Mouse (Mus musculus): Measurements from ENCODE around the gene Gabarapl2. TPM values are rescaled to one million over a fixed set of nuclear protein-coding genes. Genes with fewer than 3 reads are reported as not detected.
"Not testable (repeated sequence)": the region's sequence is repeated elsewhere in the genome, so short reads cannot be mapped to it uniquely, and the experiment has no call there.

Gabarapl2 gene
- polyA plus RNA-seq, 1 experiment, result 9.3 TPM

DNA sequence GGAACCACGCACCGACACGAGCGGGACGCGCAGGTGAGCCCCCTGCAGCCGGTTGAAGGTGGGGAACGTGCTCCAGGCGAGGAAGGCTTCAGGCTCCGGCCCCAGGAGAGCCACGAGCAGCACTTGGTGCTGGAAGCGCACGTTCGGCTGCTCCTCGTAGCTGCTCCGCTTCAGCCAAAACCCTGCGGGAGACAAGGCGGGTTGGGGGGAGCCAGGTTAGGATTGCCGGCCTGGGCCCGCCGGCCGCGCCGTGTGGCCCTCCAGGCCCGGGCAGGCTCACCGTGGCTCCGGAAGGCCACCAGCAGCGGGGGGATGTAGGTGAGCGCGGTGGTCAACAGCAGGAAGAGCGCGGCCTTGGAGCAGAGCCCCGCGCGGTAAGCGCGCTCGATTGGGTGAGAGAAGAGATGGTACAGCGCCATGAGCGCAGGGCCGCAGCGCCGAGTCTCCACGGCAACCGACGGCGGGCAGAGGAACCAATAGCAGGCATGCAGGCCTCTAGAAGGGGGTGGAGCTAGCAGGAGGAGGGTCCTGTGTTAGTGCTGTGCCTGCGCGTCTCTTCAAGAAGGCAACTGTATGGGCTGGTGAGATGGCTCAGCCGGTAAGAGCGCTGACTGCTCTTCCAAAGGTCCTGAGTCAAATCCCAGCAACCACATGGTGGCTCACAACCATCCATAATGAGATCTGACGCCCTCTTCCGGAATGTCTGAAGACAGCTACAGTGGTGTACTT, 7.0 kb upstream of the Gabarapl2 start, which contains the start of gene Tmem231:
TSS of gene Tmem231 (minus strand) at position 534 of the 729 bp plus-strand sequence.
- no peaks in the 10 kb centered on the region for H3K9me3 ChIP-seq
- peak within 1 kb of the TSS; percentile 92 for H3K4me3 ChIP-seq (replicated peaks)
- peaks cover 70% of the 10 kb centered on the region for H3K4me1 ChIP-seq
- no peaks in the 10 kb centered on the region for H3K27me3 ChIP-seq (replicated peaks)
- no peaks in the 10 kb centered on the region for H3K36me3 ChIP-seq (replicated peaks; ENCODE audit: low read length)
- TF ChIP-seq GATA1 (IDR thresholded peaks at IDR 0.05; ENCODE audit: borderline replicate concordance, low read length), result no peak
- TF ChIP-seq FLI1 (IDR thresholded peaks at IDR 0.05; ENCODE audit: low read length), result no peak; the same call in 1 of the 2 replicates

DNA sequence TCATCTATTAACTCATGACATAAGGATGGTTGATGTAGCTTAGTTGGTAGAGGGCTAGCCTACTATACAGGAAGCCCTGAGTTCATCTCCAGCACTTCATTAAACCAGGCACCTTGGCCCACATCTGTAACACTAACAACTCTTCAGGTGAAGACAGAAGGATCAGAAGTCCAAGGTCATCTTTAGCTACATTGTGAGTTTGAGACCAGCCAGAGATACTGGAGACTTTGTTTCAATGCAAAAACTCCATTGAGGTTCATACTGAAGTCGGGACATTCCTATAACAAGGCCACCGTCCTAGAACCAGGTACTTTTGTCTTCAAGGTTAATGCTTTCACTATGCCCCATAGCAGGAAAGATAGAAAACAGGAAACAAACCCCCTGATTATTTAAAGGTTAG, 6.3 kb upstream of the Gabarapl2 start:
- Histone ChIP-seq H3K4me3 (replicated peaks) (no peak overlapping the region), H3K36me3 (replicated peaks; ENCODE audit: low read length) (no peaks in the 10 kb centered on the region), H3K27me3 (replicated peaks) (no peaks in the 10 kb centered on the region), H3K9me3 (no peaks in the 10 kb centered on the region), H3K4me1 (peaks cover 68% of the 10 kb centered on the region)
- TF ChIP-seq FLI1 (IDR thresholded peaks at IDR 0.05; ENCODE audit: low read length) (no peak), GATA1 (IDR thresholded peaks at IDR 0.05; ENCODE audit: borderline replicate concordance, low read length) (no peak)

DNA sequence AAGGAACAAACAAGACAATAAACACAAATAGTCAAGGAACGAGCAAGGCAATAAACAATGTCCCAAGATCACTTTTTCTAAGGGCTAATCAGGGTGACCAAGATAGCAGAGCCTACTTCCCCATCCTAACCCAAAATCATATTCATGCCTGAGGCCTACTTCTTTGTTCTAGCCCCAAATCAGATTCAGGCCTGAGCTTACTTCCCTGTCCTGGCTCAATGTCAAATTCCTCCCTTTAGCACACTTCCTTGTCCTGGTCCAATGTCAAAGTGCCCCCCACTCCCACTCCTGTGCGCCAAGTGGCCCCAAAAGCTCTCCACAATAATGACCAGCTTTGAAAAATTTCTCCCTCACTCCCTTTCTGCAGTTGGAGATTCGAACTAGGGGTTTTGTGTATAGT, 3.3 kb upstream of the Gabarapl2 start:
- H3K36me3 ChIP-seq (replicated peaks; ENCODE audit: low read length), result peaks cover 7% of the 10 kb centered on the region
- H3K4me1 ChIP-seq, result peaks cover 70% of the 10 kb centered on the region
- H3K9me3 ChIP-seq, result no peaks in the 10 kb centered on the region
- H3K27me3 ChIP-seq (replicated peaks), result no peaks in the 10 kb centered on the region
- TF ChIP-seq FLI1 (IDR thresholded peaks at IDR 0.05; ENCODE audit: low read length) (no peak), GATA1 (IDR thresholded peaks at IDR 0.05; ENCODE audit: borderline replicate concordance, low read length) (no peak)
- H3K4me3 ChIP-seq (replicated peaks), result no peak overlapping the region

DNA sequence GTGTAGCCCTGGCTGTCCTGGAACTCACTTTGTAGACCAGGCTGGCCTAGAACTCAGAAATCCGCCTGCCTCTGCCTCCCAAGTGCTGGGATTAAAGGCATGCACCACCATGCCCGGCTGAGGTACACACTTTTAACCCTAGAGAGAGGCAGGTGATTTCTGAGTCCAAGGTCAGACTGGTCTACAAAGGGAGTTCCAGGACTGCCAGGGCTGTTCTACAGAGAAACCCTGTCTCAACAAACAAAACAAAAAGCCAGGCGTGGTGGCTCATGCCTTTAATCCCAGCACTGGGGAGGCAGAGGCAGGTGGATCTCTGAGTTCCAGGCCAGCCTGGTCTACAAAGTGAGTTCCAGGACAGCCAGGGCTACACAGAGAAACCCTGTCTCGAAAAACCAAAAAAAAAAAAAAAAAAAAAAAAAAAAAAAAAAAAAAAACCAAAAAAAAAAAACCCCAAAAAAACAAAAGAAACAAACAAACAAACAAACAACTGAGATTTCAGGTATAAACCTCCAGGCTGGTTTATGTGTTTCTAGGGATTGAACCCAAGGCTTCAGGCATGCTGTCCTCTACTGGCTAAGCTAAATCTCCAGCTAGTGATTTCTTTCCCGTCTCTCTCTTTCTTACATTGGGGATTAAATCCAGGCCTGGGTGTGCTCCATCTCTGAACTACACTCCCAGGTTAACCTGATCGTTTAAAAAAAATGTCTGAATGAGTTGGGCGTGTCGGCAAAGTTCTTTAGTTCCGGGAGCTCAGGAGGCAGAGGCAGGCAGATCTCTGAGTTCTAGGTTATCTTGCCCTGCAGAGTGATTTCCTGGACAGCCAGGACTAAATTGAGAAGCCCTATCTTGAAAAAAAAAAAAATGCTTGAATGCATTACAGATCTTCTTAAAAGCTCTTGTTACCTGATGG, 2.2 kb upstream of the Gabarapl2 start:
- Histone ChIP-seq H3K36me3 (replicated peaks; ENCODE audit: low read length) (peaks cover 14% of the 10 kb centered on the region), H3K4me1 (peaks cover 61% of the 10 kb centered on the region)
- not testable (repeated sequence) for H3K27me3 ChIP-seq (replicated peaks); H3K4me3 ChIP-seq (replicated peaks); H3K9me3 ChIP-seq

DNA sequence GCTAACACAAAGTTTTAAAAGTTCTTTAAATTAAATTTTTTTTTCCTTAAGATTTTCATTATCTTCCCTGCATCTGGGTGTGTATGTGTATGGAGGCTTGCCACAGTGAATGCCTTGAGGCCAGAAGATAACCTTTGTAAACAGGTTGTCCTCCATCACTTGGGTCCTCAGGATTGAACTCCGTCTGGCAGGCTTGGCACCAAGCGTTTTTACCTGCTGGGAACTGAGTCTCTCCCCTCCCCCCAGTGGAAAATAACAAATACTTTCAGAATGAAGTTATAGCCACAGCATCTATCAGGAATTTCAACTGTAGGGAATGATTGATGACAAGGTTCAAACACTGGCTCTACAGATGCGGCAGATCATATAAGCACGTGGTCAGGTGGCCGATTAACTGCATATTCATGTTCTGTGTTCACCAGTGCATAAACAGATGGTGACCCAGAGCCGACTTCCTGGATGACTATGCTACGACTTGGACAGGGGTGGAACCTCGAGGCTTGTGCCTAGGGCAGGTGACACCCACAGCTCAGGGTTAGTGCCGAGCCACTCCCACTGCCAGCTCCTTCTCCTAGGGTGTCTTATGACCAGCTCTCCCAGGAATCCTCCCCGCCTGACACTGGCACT, 874 bp upstream of the Gabarapl2 start:
- no peak for TF ChIP-seq FLI1 (IDR thresholded peaks at IDR 0.05; ENCODE audit: low read length)
- no peak for TF ChIP-seq GATA1 (IDR thresholded peaks at IDR 0.05; ENCODE audit: borderline replicate concordance, low read length)
- Histone ChIP-seq H3K4me3 (replicated peaks) (peak overlapping the region; percentile 99), H3K27me3 (replicated peaks) (no peaks in the 10 kb centered on the region), H3K4me1 (peaks cover 52% of the 10 kb centered on the region), H3K9me3 (no peaks in the 10 kb centered on the region), H3K36me3 (replicated peaks; ENCODE audit: low read length) (peaks cover 27% of the 10 kb centered on the region)

DNA sequence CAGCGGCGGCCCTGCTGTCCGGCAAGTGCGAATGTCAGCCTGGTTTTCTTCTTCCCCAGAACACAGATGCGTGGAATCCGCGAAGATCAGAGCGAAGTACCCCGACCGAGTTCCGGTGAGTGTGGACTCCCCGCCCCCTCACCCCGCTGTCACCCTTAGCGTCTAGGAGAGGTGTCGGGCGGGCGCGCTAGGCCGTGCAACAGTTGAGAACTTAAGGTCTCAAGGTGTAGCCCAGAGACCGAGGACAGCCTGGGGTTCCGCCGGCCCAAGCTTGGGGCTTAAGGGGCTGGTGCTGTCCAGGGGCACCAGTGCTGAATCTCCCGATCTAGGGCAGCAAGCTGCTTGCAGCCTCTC, 575 bp downstream of the Gabarapl2 start:
- Histone ChIP-seq H3K27me3 (replicated peaks) (no peaks in the 10 kb centered on the region), H3K4me3 (replicated peaks) (peak overlapping the region; percentile 99), H3K4me1 (peaks cover 46% of the 10 kb centered on the region), H3K9me3 (no peaks in the 10 kb centered on the region), H3K36me3 (replicated peaks; ENCODE audit: low read length) (peaks cover 42% of the 10 kb centered on the region)
- TF ChIP-seq GATA1 (IDR thresholded peaks at IDR 0.05; ENCODE audit: borderline replicate concordance, low read length), result no peak
- no peak for TF ChIP-seq FLI1 (IDR thresholded peaks at IDR 0.05; ENCODE audit: low read length)

DNA sequence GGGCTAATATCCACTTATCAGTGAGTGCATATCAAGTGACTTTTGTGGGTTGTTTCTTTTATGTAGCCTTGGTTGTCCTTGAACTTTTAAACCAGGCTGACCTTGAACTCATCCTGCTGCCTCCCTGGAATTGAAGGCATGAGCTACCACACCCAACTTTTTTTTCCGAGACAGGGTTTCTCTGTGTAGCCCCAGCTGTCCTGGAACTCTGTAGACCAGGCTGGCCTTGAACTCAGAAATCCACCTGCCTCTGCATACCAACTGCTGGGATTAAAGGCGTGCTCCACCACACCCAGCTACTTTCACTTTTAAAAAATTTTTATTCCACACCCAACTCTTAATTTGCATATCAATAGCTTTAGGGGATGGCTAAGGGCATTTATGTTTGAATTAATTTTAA, 3.0 kb downstream of the Gabarapl2 start:
- peaks cover 33% of the 10 kb centered on the region for H3K4me1 ChIP-seq
- H3K36me3 ChIP-seq (replicated peaks; ENCODE audit: low read length), result peaks cover 64% of the 10 kb centered on the region
- no peaks in the 10 kb centered on the region for H3K27me3 ChIP-seq (replicated peaks)
- TF ChIP-seq FLI1 (IDR thresholded peaks at IDR 0.05; ENCODE audit: low read length), result no peak
- TF ChIP-seq GATA1 (IDR thresholded peaks at IDR 0.05; ENCODE audit: borderline replicate concordance, low read length), result no peak
- no peak overlapping the region for H3K4me3 ChIP-seq (replicated peaks)
- H3K9me3 ChIP-seq, result no peaks in the 10 kb centered on the region

DNA sequence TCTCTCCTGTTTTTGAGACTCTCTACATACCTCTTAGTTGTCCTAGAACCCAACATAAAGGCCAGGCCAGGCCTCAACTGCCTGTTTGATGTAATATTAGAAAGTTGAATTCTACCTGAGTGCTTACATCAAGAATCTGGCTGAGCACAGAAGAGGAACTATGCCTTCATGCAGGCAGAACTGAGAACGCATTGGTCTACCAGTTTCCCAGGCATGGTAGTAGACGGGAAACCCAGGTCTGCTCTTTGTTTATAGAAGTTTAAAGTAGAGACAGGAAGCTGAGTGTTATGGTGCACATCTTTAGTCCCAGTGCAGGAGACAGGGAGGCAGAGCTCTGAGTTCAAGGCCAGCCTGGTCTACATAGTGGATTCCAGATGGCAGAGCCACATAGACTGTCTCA, 6.6 kb downstream of the Gabarapl2 start:
- H3K36me3 ChIP-seq (replicated peaks; ENCODE audit: low read length), result peaks cover 88% of the 10 kb centered on the region
- TF ChIP-seq FLI1 (IDR thresholded peaks at IDR 0.05; ENCODE audit: low read length) (no peak), GATA1 (IDR thresholded peaks at IDR 0.05; ENCODE audit: borderline replicate concordance, low read length) (no peak)
- H3K27me3 ChIP-seq (replicated peaks), result no peaks in the 10 kb centered on the region
- peaks cover 13% of the 10 kb centered on the region for H3K4me1 ChIP-seq
- no peak overlapping the region for H3K4me3 ChIP-seq (replicated peaks)
- no peaks in the 10 kb centered on the region for H3K9me3 ChIP-seq

DNA sequence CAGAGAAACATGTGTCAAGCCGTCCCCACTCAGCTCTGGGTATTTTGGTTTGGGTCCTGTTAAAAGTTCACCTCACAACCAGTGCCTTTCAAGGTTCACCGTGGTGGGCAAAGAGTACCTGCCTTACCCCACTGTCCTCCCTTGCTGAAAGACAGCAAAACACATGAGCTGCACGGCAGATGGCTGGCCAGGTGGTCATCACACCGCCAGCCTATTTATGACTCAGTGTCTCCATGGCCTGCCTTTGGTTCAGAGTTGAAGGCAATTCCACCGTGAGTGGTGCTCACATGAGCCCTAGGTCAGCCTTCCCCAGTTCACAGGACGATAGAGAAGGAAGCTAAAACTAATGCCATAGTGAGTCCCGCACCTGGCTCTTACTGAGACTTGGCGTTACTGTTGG, 7.5 kb downstream of the Gabarapl2 start:
- Histone ChIP-seq H3K4me3 (replicated peaks) (no peak overlapping the region), H3K27me3 (replicated peaks) (no peaks in the 10 kb centered on the region), H3K36me3 (replicated peaks; ENCODE audit: low read length) (peaks cover 86% of the 10 kb centered on the region), H3K4me1 (peaks cover 10% of the 10 kb centered on the region), H3K9me3 (no peaks in the 10 kb centered on the region)
- TF ChIP-seq FLI1 (IDR thresholded peaks at IDR 0.05; ENCODE audit: low read length) (no peak), GATA1 (IDR thresholded peaks at IDR 0.05; ENCODE audit: borderline replicate concordance, low read length) (no peak)

DNA sequence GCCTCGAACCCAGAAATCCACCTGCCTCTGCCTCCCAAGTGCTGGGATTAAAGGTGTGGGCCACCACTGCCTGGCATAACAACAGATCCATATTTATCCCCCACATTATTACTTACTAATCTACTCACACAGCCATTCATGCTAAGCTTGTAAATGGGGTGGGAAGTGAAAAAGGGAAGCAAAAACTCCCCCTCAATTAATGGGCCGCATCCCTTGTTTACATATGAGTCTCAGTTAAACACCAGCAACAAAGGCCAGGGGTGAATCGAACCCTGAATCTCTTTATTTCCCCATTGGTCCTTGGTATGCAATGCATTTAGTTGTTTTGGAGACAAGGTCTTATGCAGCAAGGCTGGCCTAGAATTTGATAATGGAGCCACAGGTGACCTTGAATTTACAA, 10.3 kb downstream of the Gabarapl2 start:
- Histone ChIP-seq H3K4me1 (peaks cover 4% of the 10 kb centered on the region), H3K9me3 (no peaks in the 10 kb centered on the region), H3K36me3 (replicated peaks; ENCODE audit: low read length) (peaks cover 84% of the 10 kb centered on the region), H3K27me3 (replicated peaks) (no peaks in the 10 kb centered on the region), H3K4me3 (replicated peaks) (no peak overlapping the region)
- TF ChIP-seq FLI1 (IDR thresholded peaks at IDR 0.05; ENCODE audit: low read length) (no peak), GATA1 (IDR thresholded peaks at IDR 0.05; ENCODE audit: borderline replicate concordance, low read length) (no peak)
